Mouse (Mus musculus) megakaryocyte, embryonic 14.5 days (primary cell): ENCODE data around the gene Mybpc2. TPM values are rescaled to one million over a fixed set of nuclear protein-coding genes. Genes with fewer than 3 reads are reported as not detected.
A peak's percentile ranks its signal among the peaks of the same experiment; 100 is the strongest.

ENCODE experiments used
- H3K27me3 ChIP-seq: replicated peaks from 2 replicates; pipeline ENCODE3; 2012; ENCODE audit warnings: inconsistent platforms
- H3K36me3 ChIP-seq: replicated peaks from 2 replicates; pipeline ENCODE3; 2012; ENCODE audit warnings: low read length, inconsistent platforms, mixed read lengths
- H3K4me1 ChIP-seq: 2 replicates; pipeline ENCODE4 v1.6.1; 2012; ENCODE audit warnings: inconsistent platforms
- H3K4me3 ChIP-seq: replicated peaks from 2 replicates; pipeline ENCODE3; 2012; ENCODE audit warnings: moderate library complexity, mild to moderate bottlenecking, inconsistent platforms
- H3K9me3 ChIP-seq: 2 replicates; pipeline ENCODE4 v1.6.1; 2012; ENCODE audit warnings: inconsistent platforms
- FLI1 ChIP-seq: IDR thresholded peaks from 2 replicates; pipeline ENCODE4 v1.6.1; 2012; ENCODE audit warnings: low read length, inconsistent platforms, mixed read lengths
- GATA1 ChIP-seq: IDR thresholded peaks from 3 replicates; pipeline ENCODE4 v1.6.1; 2012; ENCODE audit warnings: mixed read lengths, low read length, inconsistent platforms, borderline replicate concordance
- polyA plus RNA-seq: library from polyadenylated mRNA; stranded (reverse); fragments of >175 nt; gene quantifications from 2 replicates; pipeline ENCODE4 v1.2.3, GENCODE M21; 2012; ENCODE audit warnings: low replicate concordance; ENCODE audit not compliant: insufficient read depth

Gene Mybpc2
- polyA plus RNA-seq, 1 experiment: 0.09 TPM

GRCm38 (mm10) chr7:44527483-44528398 is 3.3 kb upstream of the Mybpc2 start:
- Histone ChIP-seq H3K4me1 (peaks cover 33% of the 10 kb centered on the region), H3K36me3 (peaks cover 8% of the 10 kb centered on the region), H3K9me3 (no peaks in the 10 kb centered on the region), H3K27me3 (peaks cover 69% of the 10 kb centered on the region), H3K4me3 (peak overlapping the region; percentile 93)
- TF ChIP-seq GATA1: no peak
- TF ChIP-seq FLI1: no peak

DNA sequence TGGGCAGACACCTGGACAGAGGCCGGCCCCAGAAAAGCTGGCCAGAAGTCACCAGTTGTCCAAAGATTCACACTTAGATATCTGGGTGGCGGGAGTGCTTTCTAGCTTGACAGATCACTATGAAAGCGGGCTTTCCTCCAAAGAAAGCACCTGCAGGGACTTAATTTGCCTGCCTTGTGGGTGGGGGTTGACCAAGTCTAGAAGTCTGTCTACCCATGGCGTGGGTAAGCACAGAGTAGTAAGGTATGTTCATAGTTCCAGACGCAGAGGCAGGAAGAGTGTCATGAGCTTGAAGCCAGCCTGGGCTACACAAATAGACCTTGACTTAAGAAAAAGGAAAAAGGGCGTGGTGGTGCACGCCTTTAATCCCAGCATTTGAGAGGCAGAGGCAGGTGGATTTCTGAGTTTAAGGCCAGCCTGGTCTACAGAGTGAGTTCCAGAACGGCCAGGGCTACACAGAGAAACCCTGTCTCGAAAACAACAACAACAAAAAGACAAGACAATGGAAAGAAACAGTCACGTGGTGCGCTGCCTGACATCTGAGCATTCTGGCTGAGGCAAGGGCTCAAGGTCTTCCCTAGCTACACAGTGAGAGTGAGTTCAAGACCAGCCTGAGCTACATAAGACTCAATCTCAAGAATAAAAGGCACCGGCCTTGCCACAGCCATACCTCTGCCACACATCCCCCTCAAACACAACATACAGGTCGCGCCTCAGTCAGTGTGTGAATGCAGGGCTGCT is 2.1 kb upstream of the Mybpc2 start:
- H3K9me3 ChIP-seq: no peaks in the 10 kb centered on the region
- H3K4me1 ChIP-seq: peaks cover 34% of the 10 kb centered on the region

GRCm38 (mm10) chr7:44525126-44525832 is 823 bp upstream of the Mybpc2 start:
- H3K4me1 ChIP-seq: peaks cover 31% of the 10 kb centered on the region
- H3K4me3 ChIP-seq: no peak overlapping the region
- TF ChIP-seq FLI1: no peak
- TF ChIP-seq GATA1: no peak
- peaks cover 88% of the 10 kb centered on the region for H3K27me3 ChIP-seq
- no peaks in the 10 kb centered on the region for H3K9me3 ChIP-seq
- no peaks in the 10 kb centered on the region for H3K36me3 ChIP-seq

More for the DNA sequence above, 2.1 kb upstream of the Mybpc2 start:
- Histone ChIP-seq H3K27me3 (peaks cover 79% of the 10 kb centered on the region), H3K4me3 (no peak overlapping the region), H3K36me3 (no peaks in the 10 kb centered on the region)
- TF ChIP-seq FLI1 (no peak), GATA1 (no peak)

DNA sequence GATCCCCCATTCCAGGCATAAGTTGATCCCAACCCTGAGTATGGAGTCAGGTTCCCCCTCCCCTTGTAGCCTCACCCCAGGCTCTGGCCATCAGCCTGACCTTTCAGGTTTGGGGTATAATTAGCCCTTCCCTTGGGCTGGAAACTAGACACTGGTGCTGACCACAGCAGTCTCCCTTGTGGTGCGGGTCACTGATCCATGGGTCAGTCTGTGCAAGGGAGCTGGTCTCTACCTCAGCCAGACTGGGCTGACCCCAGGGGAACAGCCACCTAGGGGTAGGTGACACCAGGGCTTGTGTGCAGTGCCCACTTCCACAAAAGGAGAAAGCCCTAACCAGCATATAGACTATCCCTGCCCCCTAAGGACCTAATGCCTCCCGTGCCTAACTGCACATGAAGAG is 1.4 kb downstream of the Mybpc2 start:
- peaks cover 5% of the 10 kb centered on the region; the same call in 1 of the 2 replicates for H3K9me3 ChIP-seq
- H3K4me1 ChIP-seq: peaks cover 24% of the 10 kb centered on the region
- peaks cover 80% of the 10 kb centered on the region for H3K27me3 ChIP-seq
- TF ChIP-seq GATA1 (no peak), FLI1 (no peak)
- H3K4me3 ChIP-seq: no peak overlapping the region
- H3K36me3 ChIP-seq: no peaks in the 10 kb centered on the region

DNA sequence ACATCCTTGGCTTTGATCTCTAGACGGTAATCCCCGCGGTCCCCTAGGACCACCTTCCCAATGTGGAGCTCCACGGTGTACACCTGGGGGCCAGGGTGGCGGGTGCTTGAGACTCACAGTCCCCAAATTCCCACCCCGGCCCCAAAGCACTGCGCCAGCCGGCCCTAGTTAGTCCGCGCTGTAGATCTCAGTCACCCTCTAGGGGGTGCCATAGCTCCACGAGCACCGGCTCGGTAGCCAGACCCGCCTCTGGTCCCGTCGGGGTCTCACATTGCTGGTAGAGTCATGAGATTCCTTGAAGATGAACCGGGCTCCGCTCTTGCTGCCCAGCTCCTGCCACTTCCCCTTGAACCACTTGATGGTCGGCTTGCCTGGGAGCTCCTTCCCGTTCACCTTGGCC is 2.7 kb downstream of the Mybpc2 start:
- H3K4me3 ChIP-seq: peak overlapping the region; percentile 82
- peaks cover 83% of the 10 kb centered on the region for H3K27me3 ChIP-seq
- TF ChIP-seq FLI1: no peak
- no peak for TF ChIP-seq GATA1
- peaks cover 11% of the 10 kb centered on the region for H3K4me1 ChIP-seq
- H3K36me3 ChIP-seq: no peaks in the 10 kb centered on the region
- H3K9me3 ChIP-seq: peaks cover 5% of the 10 kb centered on the region; the same call in 1 of the 2 replicates

DNA sequence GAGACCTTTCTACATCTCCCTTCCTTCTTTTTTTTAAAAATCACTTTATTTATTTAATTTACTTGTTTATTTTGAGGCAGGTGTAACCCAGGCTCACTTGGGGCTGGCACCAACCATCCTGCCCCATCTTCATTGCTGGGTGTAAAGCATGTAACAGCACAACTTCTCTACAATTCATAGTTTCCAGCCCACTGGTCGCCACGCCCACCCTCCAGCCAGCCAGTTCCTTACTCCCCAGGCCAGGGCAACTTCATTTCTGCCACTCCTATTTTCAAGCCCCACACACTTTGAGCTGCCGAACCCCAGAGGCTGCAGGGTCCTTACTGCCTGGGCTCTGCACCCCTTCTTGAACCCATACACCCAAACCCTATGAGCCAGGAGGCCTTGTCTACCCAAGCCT is 3.5 kb downstream of the Mybpc2 start:
- peaks cover 84% of the 10 kb centered on the region for H3K27me3 ChIP-seq
- TF ChIP-seq FLI1: no peak
- no peak for TF ChIP-seq GATA1
- no peaks in the 10 kb centered on the region for H3K36me3 ChIP-seq
- peaks cover 11% of the 10 kb centered on the region for H3K4me1 ChIP-seq
- H3K4me3 ChIP-seq: no peak overlapping the region
- H3K9me3 ChIP-seq: peaks cover 5% of the 10 kb centered on the region; the same call in 1 of the 2 replicates

DNA sequence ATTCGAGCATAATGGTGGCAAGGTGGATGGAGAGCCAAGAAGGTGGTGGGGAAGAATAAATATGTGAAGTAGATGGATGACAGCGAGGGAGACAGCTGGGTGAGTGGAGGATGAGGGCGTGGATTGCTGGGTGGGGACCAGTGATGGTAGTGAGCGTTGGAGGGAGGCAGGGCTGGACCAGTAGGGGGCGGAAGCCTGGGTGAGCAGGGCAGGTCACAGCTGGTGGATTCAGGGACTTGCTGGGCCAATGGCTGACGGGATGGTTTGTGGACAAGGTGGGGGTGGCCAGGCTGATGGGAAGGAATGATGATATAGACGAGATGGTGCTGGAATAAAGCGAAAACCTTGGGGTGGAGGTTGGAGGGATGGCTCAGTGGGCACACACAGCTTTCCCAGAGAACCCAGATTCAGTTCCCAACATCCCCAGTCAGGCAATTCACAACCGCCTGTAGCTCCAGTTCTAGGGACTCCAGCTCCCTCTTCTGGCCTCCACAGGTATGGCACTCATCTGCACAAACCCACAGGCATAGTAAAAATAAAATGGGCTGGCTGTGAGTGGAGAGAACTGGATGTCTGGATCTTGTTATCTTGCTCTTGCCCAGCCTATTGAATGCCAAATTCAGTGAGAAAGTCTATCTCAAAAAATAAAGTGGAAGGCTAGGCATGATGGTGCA is 5.1 kb downstream of the Mybpc2 start:
- Histone ChIP-seq H3K36me3 (no peaks in the 10 kb centered on the region), H3K4me3 (no peak overlapping the region), H3K4me1 (peaks cover 15% of the 10 kb centered on the region), H3K9me3 (peaks cover 8% of the 10 kb centered on the region; the same call in 1 of the 2 replicates), H3K27me3 (peaks cover 84% of the 10 kb centered on the region)
- no peak for TF ChIP-seq FLI1
- no peak for TF ChIP-seq GATA1

GRCm38 (mm10) chr7:44507491-44507890 is 17.0 kb downstream of the Mybpc2 start:
- Histone ChIP-seq H3K4me3 (peak overlapping the region; percentile 9), H3K36me3 (no peaks in the 10 kb centered on the region), H3K9me3 (peaks cover 21% of the 10 kb centered on the region), H3K27me3 (peaks cover 57% of the 10 kb centered on the region), H3K4me1 (peaks cover 52% of the 10 kb centered on the region)
- TF ChIP-seq GATA1: peak; percentile 36; the same call in 1 of the 3 replicates
- no peak for TF ChIP-seq FLI1

GRCm38 (mm10) chr7:44501563-44502115 is 22.8 kb downstream of the Mybpc2 start:
- peaks cover 28% of the 10 kb centered on the region for H3K4me1 ChIP-seq
- TF ChIP-seq GATA1: no peak
- no peak for TF ChIP-seq FLI1
- H3K27me3 ChIP-seq: peaks cover 38% of the 10 kb centered on the region
- H3K4me3 ChIP-seq: no peak overlapping the region
- no peaks in the 10 kb centered on the region for H3K36me3 ChIP-seq
- H3K9me3 ChIP-seq: peaks cover 13% of the 10 kb centered on the region
